Mouse (Mus musculus): ENCODE measurements around the gene Ampd1.

Gene Ampd1

DNA sequence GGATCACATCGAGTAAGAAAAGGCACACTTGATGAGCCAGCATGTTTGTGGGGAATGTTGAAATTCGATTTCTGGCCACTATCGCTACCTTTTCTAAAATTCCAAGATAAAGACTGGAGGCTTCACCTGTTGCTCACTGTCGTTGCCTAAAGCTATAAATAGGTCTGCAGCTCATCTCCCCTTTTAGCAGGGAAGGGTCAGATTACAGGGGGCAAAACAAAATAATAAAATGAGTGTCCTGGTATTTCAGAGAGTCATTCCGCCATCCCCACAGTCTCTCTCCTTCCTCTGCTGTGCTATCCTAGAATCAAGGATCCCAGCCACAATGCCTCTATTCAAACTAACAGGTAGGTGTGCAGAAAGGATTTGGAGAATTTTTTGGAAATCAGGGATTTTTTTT, at the start of gene Ampd1:
Gene Ampd1 (plus strand): TSS at position 244 of the 400 bp plus-strand sequence.
- DNase-seq = no peak

DNA sequence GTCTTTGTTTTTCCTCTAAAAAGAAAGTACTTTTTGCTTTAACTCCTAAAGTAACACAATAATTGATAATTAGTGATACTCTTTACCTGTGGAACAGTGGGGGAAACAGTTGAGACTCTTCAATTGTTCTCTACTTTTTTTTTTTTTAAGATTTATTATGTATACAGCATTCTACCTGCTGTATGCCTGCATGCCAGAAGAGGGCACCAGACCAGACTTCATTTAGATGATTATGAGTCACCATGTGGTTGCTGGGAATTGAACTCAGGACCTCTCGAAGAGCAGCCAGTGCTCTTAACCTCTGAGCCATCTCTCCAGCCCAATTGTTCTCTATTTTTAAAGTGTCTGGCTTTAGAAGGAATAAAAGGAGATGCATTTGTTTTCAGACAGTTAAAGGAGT, 47.6 kb upstream of the Ampd1 start:
- DNase-seq = no peak

DNA sequence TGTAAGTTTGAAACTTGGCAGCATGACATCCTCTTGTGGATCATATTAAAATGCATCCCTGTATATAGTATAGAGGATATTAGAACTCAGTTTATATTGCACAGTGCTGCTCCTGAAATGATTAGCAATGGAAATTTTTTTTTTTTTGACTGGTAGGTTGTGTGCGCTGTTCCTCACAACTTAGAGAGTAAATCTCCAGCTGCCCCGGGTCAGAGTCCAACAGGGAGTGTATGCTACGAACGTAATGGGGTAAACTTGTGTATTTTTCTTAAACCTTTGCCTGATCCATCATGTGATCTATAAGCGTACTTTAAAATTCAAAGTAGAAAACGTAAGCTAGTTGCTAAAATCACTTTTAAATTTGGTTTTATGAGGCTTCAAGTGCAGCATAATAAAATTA, 33.5 kb upstream of the Ampd1 start:
- DNase-seq = no peak

DNA sequence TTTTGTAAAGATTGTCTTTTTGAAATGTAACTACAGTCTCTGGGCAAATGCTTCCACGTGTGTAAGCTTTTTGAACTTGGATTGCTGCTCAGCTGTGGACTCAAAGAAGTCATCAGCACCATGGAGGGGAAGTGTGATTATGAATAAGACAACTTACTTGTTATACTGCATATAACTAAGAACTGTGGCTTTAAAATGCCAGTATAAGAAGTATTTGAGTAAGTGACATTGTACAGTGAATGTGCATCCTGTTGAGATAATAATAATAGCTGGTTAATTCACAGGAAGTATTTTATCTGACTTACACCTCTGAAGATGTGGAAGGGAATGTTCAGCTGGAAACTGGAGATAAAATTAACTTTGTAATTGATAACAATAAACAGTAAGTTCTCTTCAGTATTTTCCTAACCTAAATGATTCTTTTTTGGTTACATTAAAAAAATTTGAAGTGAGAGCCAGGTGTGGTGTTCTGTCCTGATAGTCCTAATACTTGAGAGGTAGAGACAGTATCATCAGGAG, 32.9 kb upstream of the Ampd1 start:
- no peak for DNase-seq

GRCm38 (mm10) chr3:103056016-103056595, 17.7 kb upstream of the Ampd1 start:
- DNase-seq = no peak

GRCm38 (mm10) chr3:103057752-103058151, 16.1 kb upstream of the Ampd1 start:
- no peak for DNase-seq

- peak; percentile 98 for DNase-seq
Observed at GRCm38 (mm10) chr3:103058207-103059157, 15.3 kb upstream of the Ampd1 start, which contains the start of gene Nras. Gene Nras, plus strand, starts transcription at chr3:103058285.

- DNase-seq = no peak
Observed at GRCm38 (mm10) chr3:103066927-103067326, 6.9 kb upstream of the Ampd1 start.

- DNase-seq = no peak
Observed at GRCm38 (mm10) chr3:103068971-103069370, 4.8 kb upstream of the Ampd1 start.

DNA sequence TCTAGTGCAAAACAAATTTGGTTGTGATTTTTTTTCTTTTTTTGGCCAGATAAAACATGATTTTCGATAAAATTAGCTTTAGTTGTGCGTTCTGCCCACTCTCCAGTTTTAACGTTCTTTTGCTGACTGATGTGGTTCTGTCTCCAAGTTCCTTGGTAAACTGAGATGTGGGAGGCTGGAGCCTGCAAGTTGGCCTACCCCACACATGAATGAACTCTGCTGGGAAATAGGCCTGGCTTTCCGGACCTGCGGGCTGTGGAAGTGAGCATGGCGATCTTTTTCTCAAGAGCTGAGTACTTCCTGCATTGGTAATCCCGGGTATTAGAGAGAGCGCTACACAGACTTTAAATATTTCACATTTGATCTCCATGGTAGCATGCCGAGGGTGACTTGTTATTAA, 2.1 kb downstream of the Ampd1 start:
- DNase-seq = no peak

DNA sequence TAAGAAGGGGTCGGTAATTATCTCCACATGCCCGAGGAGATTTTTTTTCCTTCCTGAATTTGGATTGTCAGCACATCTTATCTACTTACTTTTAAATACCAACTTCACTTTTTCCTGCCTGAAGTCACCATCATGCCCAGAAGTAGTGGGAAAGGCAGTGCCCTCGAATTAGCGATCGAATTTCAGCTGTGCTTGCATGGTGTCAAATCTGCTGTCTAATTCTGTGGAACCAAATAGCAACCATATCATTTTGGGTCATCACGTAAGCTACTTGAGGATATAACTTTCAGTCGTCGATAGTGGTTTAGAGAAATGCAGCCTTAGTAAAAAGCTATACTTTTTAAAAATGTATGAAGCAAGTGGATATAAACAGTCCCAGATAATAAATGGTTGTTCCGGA, 2.7 kb downstream of the Ampd1 start:
- DNase-seq = no peak

DNA sequence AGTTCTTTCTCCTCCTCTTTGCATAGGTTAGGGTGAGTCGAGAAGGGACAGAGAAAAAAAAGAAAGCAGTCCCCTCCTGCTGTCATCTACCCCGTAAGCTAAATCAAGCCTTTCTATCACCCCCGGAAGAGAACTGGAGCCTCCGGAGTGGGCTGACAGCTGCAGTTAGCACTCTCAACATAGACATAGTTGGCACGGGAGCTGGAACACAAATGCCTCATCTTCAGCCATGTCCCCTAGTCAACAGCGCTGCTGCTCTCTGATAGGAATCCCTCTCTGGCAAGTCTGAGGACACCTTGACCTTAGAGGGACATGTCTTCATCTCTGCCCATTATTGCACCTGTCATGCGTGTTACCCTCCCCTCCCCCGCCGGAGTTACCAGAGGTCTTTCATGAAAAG, 5.5 kb downstream of the Ampd1 start:
- no peak for DNase-seq

DNA sequence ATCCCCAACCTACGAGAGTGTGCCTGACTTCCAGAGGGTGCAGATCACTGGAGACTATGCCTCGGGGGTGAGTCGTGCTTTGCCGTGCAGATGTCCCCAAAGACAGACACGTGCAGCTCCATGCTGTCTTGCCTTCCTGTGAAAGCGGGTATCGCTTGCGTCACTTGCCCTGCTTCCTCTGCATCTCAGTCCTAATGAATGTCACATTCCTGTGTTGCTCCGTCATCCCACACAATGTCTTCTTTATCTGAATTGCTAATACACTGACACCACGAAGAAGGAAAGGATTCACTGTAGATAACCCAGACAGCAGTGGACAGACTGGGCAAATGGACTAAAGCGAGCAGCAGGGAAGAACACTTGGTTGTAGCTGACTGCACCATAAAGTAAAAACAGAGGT, 7.2 kb downstream of the Ampd1 start:
- DNase-seq = no peak

- DNase-seq = no peak
Observed at GRCm38 (mm10) chr3:103081861-103082453, 8.1 kb downstream of the Ampd1 start.

GRCm38 (mm10) chr3:103082761-103083160, 8.9 kb downstream of the Ampd1 start:
- no peak for DNase-seq

DNA sequence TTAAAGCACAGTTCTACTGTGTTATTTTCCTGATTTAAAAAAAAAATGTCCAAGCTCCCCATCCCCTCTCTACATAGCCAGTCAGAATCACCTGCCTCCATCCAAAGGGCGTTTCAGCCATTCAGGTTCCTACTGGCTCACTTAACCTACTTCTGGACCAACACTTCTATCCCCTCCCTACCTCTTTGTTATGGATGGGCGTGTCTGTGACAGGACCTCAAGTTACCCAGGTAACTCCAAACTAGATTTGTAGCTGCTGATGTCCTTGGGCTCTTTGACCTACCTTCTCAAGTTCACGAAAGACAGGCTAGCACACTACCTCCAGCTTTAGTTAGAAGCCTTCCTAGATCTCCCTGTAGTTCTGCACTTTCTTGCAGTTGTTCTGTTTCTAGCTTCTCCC, 12.2 kb downstream of the Ampd1 start:
- no peak for DNase-seq

- DNase-seq = no peak
Observed at GRCm38 (mm10) chr3:103091753-103092152, 17.9 kb downstream of the Ampd1 start.

GRCm38 (mm10) chr3:103098662-103099061, 24.8 kb downstream of the Ampd1 start:
- no peak for DNase-seq

GRCm38 (mm10) chr3:103099667-103100066, 25.9 kb downstream of the Ampd1 start:
- DNase-seq = no peak

GRCm38 (mm10) chr3:103100735-103101134, 26.9 kb downstream of the Ampd1 start:
- DNase-seq = no peak

DNA sequence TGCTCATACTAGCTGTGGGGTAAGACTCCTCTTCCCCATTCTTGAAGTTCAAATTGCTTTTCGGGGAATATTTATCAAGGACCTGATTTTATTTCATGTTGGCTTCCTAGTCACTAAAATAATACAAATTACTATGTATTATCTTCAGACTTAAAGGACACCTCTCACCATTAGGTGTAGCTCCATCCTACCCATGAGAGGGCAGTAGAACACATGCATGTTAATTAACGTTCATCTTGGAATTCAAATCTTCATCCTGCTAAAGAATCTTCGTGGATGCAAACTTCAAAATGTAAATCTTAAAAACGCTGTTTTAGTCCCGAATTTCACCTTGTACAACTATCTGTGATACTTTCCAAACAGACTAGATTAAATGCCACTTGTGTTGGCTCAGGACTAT, 27.4 kb downstream of the Ampd1 start:
- DNase-seq = no peak

DNA sequence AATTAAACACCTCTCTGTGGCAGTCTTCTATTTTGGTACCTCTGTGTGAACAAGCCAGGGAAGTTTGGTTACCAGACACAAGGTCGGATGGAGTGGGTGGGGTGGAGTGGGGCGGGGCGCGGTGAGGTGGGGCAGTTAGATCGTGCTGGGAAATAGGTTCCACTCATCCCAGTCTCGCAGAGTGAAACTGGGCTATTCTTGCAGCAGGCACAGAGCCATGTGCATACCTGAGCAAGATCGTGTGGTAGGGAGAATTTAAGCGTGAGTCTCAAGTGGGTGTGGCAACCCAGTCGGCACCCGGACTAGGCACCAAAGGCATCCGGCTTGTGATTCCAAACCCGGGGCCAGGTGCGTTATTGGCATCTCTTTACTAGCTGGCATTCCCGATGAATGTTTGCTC, 28.1 kb downstream of the Ampd1 start:
- peak in 1 of 2 experiments; percentile 15 for DNase-seq
